Mouse (Mus musculus) forebrain, postnatal 0 days (tissue): Measurements from ENCODE around the gene Syk. TPM values are rescaled to one million over a fixed set of nuclear protein-coding genes. Genes with fewer than 3 reads are reported as not detected.
A peak's percentile ranks its signal among the peaks of the same experiment; 100 is the strongest.

Source experiments
- ATAC-seq: fragments of 200-750 bp; cut with Nextera tagmentation; 2 replicates; pipeline ENCODE4 v1.8.0; 2017; ENCODE audit warnings: mild to moderate bottlenecking, moderate library complexity
- DNase-seq: peaks from one replicate; pipeline ENCODE4 v3.0.0-alpha.2; 2015
- H3K27ac ChIP-seq: fragments of 300-500 bp; sonication (generic); 2 replicates; pipeline ENCODE4 v1.5.1; 2014; ENCODE audit warnings: low read depth, mild to moderate bottlenecking, antibody characterized with exemption, low read length, moderate library complexity, mixed read lengths
- H3K27me3 ChIP-seq: fragments of 300-500 bp; sonication (generic); 2 replicates; pipeline ENCODE4 v1.6.1; 2014; ENCODE audit warnings: mild to moderate bottlenecking, low read length, mixed read lengths; ENCODE audit not compliant: insufficient read depth
- H3K36me3 ChIP-seq: fragments of 300-500 bp; sonication (generic); 2 replicates; pipeline ENCODE4 v1.6.1; 2014; ENCODE audit warnings: mild to moderate bottlenecking, moderate library complexity; ENCODE audit not compliant: insufficient read depth
- H3K4me1 ChIP-seq: fragments of 300-500 bp; sonication (generic); 2 replicates; pipeline ENCODE4 v1.6.1; 2014; ENCODE audit warnings: antibody characterized with exemption; ENCODE audit not compliant: insufficient read depth
- H3K4me2 ChIP-seq: fragments of 300-500 bp; sonication (generic); 2 replicates; pipeline ENCODE4 v1.6.1; 2014; ENCODE audit warnings: low read depth, mild to moderate bottlenecking, moderate library complexity
- H3K4me3 ChIP-seq: fragments of 300-500 bp; sonication (generic); 2 replicates; pipeline ENCODE4 v1.5.1; 2014; ENCODE audit warnings: low read depth, low read length, mixed read lengths
- H3K9ac ChIP-seq: fragments of 300-500 bp; sonication (generic); 2 replicates; pipeline ENCODE4 v1.6.1; 2014; ENCODE audit warnings: mild to moderate bottlenecking
- H3K9me3 ChIP-seq: fragments of 300-500 bp; sonication (generic); 2 replicates; pipeline ENCODE4 v1.6.1; 2016; ENCODE audit warnings: low read length
- CTCF ChIP-seq: sonication (generic); IDR thresholded peaks from 2 replicates; pipeline ENCODE4 v1.5.1; 2016; ENCODE audit warnings: antibody characterized with exemption, control low read depth, low read depth
- WGBS: fragments of 180-500 bp; shearing (Covaris S2); extraction: QIAGEN DNeasy Blood & Tissue Kit; methylation state at CpG from one replicate; pipeline ENCODE4 v1.1.7; 2014; 5-methylcytosine and 5-hydroxymethylcytosine counted together
- polyA plus RNA-seq: library from polyadenylated mRNA; unstranded; fragments of >200 nt; fragmentation: Nextera tagmentation; extraction: Ambion mirVana; gene quantifications from 2 replicates; pipeline ENCODE4 v1.2.1, GENCODE M21; 2015
- total RNA-seq: library from RNA; depleted of rRNA; stranded (reverse); fragments of >200 nt; gene quantifications from 2 replicates; pipeline ENCODE4 v1.2.3, GENCODE M21; 2014

The Syk gene
- total and polyA plus RNA-seq, 2 experiments from 2014 or later: 1.6 to 4.5 TPM

DNA sequence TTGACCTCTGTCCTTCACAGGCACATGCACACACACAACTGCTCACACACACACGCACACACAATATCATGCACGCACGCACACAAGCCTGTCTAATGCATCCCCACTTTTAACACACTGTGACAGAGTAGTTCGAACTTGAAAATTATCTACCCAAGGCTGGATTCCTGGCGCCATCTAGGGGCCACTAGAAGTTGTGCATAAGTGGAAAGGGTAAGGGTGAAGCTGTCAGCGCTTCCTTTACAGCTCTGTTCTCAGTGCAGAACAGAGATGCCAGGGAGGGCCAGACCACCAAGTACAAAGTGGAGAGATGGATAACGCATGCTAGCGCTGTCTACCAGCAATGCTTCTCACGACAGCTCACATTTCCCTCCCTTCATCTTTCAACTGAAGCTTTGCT lies 45.6 kb downstream of the Syk start:
- no peak overlapping the region for H3K4me2 ChIP-seq
- H3K4me3 ChIP-seq: no peak overlapping the region
- TF ChIP-seq CTCF: peak; percentile 92
- H3K9ac ChIP-seq: no peak overlapping the region
- WGBS: 27% methylated on average over 9 of the region's 9 CpGs
- no peak overlapping the region for H3K27ac ChIP-seq
- ATAC-seq: peak; percentile 82
- no peaks in the 10 kb centered on the region for H3K9me3 ChIP-seq
- H3K4me1 ChIP-seq: no peaks in the 10 kb centered on the region
- no peaks in the 10 kb centered on the region for H3K36me3 ChIP-seq
- no peaks in the 10 kb centered on the region for H3K27me3 ChIP-seq
- peak; percentile 82 for DNase-seq

DNA sequence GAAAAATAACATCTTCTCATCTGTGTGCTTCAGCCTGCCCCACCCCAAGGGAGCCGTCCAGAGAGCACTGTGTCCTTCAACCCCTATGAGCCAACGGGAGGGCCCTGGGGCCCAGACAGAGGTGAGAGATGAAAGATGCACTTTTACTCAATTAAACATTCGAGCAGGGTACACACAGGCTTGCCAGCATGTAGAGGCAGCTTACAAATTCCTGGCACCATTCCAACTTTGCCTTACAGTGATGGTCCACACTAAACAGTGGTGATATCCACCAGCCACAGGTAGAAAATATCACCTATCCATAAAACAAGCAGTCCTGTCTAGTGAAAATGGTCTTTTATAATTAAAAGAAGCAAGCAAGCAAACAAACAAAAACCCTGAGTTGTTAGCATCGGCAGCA lies 48.7 kb downstream of the Syk start:
- Histone ChIP-seq H3K27ac (no peak overlapping the region), H3K9me3 (no peaks in the 10 kb centered on the region), H3K36me3 (no peaks in the 10 kb centered on the region), H3K27me3 (no peaks in the 10 kb centered on the region), H3K4me3 (no peak overlapping the region), H3K4me2 (no peak overlapping the region), H3K4me1 (no peaks in the 10 kb centered on the region), H3K9ac (no peak overlapping the region)
- TF ChIP-seq CTCF: no peak
- no peak for DNase-seq
- 27% methylated on average over 4 of the region's 4 CpGs for WGBS
- ATAC-seq: no peak

DNA sequence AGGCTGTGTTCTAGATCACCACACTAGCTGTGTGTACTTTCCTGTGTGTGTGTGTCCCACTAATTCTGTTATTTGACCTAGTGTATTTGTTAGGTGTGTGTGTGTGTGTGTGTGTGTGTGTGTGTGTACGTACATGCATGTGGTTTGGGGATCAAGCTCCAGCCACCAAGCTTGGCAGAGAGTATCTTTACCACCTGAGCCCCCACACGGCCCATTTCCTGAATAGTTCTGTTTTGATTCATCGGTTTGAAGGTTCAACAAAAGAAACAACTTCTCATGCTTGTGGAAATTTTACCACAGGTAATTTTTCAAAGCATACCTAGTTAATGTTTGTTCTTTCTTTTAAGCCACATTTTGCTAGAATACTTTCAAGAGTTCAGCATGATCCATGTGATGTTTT lies 52.5 kb downstream of the Syk start:
- no peak for DNase-seq
- Histone ChIP-seq H3K9ac (no peak overlapping the region), H3K4me1 (no peaks in the 10 kb centered on the region), H3K27ac (no peak overlapping the region), H3K4me3 (no peak overlapping the region), H3K4me2 (no peak overlapping the region), H3K36me3 (no peaks in the 10 kb centered on the region), H3K9me3 (no peaks in the 10 kb centered on the region), H3K27me3 (no peaks in the 10 kb centered on the region)
- no peak for TF ChIP-seq CTCF
- ATAC-seq: no peak
- 84% methylated on average over 3 of the region's 3 CpGs for WGBS

DNA sequence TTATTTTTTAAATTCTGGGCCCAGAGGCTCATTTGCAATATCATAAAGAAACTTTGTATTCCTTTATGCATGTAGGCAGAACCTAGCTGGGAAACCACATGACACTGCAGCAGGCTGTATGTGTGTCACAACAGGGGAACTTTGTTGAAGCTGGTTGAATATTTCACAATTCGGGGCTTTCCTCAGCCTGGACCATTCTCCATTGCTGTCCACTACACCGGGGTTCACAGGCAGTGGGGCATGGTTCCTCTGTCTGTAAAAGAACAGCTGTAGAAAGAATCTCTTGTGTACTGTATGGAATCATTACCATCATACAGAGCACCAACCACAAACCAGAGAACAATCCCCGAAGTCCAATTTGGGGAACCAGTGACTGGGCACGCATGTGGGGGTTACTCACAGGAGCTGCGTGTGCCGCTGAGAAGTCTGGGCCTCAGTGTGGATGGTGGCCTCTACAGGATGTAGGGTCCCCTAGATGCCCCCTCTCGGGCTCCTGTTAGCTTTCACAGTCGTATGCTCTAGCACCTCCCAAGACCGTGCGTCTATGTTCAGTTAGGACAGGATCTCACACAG lies 53.3 kb downstream of the Syk start:
- H3K9me3 ChIP-seq: no peaks in the 10 kb centered on the region
- TF ChIP-seq CTCF: no peak
- H3K27me3 ChIP-seq: no peaks in the 10 kb centered on the region
- H3K4me2 ChIP-seq: no peak overlapping the region
- no peaks in the 10 kb centered on the region for H3K4me1 ChIP-seq
- no peaks in the 10 kb centered on the region for H3K36me3 ChIP-seq
- ATAC-seq: no peak
- no peak overlapping the region for H3K27ac ChIP-seq
- no peak overlapping the region for H3K9ac ChIP-seq
- 87% methylated on average over 10 of the region's 10 CpGs for WGBS
- no peak overlapping the region for H3K4me3 ChIP-seq
- no peak for DNase-seq

DNA sequence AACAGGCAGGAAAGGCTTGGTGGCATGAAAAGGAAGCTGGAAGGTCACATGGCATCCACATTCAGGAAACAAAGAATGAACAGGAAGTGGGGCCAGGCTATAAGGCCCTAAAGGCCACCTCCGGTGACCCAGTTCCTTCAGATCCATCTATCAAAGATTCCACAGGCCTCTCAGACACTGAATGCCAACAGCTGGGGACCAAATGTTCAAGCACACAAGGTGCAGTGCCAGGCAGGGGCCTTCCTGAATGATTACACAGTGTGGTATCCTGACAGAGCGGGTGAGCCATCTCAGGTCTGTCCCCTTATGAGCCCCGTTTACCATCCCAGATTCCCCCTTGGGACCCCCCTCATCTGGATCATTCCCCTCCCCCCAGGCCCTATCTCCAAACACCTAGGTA lies 63.6 kb downstream of the Syk start:
- no peak for TF ChIP-seq CTCF
- Histone ChIP-seq H3K36me3 (no peaks in the 10 kb centered on the region), H3K9me3 (no peaks in the 10 kb centered on the region), H3K9ac (no peak overlapping the region), H3K4me3 (no peak overlapping the region), H3K27ac (no peak overlapping the region), H3K27me3 (no peaks in the 10 kb centered on the region), H3K4me2 (no peak overlapping the region), H3K4me1 (no peaks in the 10 kb centered on the region)
- WGBS: 93% methylated on average over 3 of the region's 3 CpGs
- ATAC-seq (no peak), DNase-seq (no peak)

DNA sequence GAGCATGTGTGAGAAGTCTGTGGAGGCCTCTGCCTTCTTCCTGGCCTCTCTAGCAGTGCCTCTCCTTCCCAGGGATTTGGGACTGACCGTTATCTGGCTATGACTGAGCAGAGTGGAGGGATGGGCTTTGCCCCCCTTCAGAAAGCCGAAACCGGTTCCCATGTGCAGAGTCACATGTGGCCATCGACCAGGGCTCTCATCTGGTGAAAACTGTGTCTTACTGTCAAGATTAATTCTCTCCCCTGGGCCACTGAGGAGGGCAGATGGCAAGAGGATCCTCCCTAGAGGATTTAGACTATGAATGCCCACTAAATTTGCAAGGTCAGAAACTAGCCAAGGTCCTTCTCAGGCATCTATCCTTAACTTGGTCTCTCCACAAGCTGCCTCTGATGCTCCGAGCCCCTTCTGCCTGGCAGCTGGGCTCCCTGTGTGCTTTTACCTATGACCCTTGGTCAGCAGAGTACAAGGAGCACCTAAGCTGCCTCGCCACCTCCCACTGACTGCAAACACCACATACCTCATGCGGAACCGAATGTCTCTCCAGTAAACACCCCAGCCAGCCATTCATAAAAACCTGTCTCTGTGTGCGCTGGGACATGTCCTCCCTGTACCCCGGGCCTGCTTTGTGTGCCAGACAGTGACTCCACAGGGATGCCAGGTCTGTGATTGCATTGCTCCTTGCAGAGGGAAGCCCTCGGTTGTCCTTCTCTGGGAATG lies 65.2 kb downstream of the Syk start:
- no peaks in the 10 kb centered on the region for H3K36me3 ChIP-seq
- no peaks in the 10 kb centered on the region for H3K9me3 ChIP-seq
- ATAC-seq: no peak
- H3K4me1 ChIP-seq: no peaks in the 10 kb centered on the region
- H3K4me3 ChIP-seq: no peak overlapping the region
- H3K27me3 ChIP-seq: no peaks in the 10 kb centered on the region
- H3K9ac ChIP-seq: no peak overlapping the region
- no peak for TF ChIP-seq CTCF
- H3K4me2 ChIP-seq: no peak overlapping the region
- H3K27ac ChIP-seq: no peak overlapping the region
- DNase-seq: no peak
- WGBS: 69% methylated on average over 11 of the region's 11 CpGs

DNA sequence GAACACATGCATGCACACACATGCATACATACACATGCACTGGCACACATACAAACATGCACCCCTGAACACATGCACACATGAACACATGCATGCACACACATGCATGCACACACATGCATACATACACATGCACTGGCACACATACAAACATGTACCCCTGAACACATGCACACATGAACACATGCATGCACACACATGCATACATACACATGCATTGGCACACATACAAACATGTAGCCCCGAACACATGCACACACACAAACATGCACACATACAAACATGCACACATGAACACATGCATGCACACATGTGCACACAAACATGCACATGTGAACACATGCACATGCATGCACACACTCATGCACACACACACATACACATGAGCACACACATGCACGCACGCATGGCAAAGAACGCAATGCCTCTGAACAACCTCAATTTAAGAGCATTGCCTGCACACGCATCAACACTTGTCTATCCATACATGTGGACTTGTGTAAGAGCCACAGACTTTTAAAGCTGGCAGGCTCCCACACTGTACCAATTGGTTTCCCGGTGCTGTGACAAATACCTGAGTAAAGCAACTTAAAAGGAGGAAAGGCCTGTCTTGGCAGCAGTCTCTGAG lies 66.9 kb downstream of the Syk start:
- Histone ChIP-seq H3K9me3 (no peaks in the 10 kb centered on the region), H3K9ac (no peak overlapping the region), H3K27me3 (no peaks in the 10 kb centered on the region), H3K4me1 (no peaks in the 10 kb centered on the region), H3K36me3 (no peaks in the 10 kb centered on the region), H3K4me2 (no peak overlapping the region), H3K27ac (no peak overlapping the region), H3K4me3 (no peak overlapping the region)
- TF ChIP-seq CTCF: no peak
- ATAC-seq (no peak), DNase-seq (no peak)
- 93% methylated on average over 6 of the region's 6 CpGs for WGBS
